Mouse (Mus musculus) heart, embryonic 14.5 days (tissue): ENCODE data around the gene Pip. TPM values are rescaled to one million over a fixed set of nuclear protein-coding genes. Genes with fewer than 3 reads are reported as not detected.

ENCODE experiments used
- ATAC-seq: fragments of 200-750 bp; cut with Nextera tagmentation; 2 replicates; pipeline ENCODE4 v1.8.0; 2017; ENCODE audit warnings: low read depth, moderate TSS enrichment; ENCODE audit not compliant: insufficient number of reproducible peaks, insufficient read depth, low FRiP score
- H3K27ac ChIP-seq, 2 experiments: fragments of 200-500 bp in 1 of 2; fragments of 300-500 bp in 1 of 2; sonication (generic) in 1 of 2; replicated peaks in 1 of 2; 2 replicates each; pipeline ENCODE4 v1.5.1; 2012 to 2014; ENCODE audit warnings: low read depth in 2 of 2, low read length in 2 of 2, control low read depth in 1 of 2, mild to moderate bottlenecking in 1 of 2, mixed read lengths in 1 of 2; ENCODE audit not compliant: control insufficient read depth in 1 of 2, insufficient read depth in 1 of 2
- H3K27me3 ChIP-seq: fragments of 300-500 bp; sonication (generic); 2 replicates; pipeline ENCODE4 v1.6.1; 2014; ENCODE audit warnings: mild to moderate bottlenecking, low read length, control low read depth; ENCODE audit not compliant: control insufficient read depth, insufficient read depth
- H3K36me3 ChIP-seq: fragments of 300-500 bp; sonication (generic); 2 replicates; pipeline ENCODE4 v1.6.1; 2014; ENCODE audit warnings: mild to moderate bottlenecking, control low read depth, low read length, mixed read lengths; ENCODE audit not compliant: control insufficient read depth, insufficient read depth
- H3K4me1 ChIP-seq, 2 experiments: fragments of 200-500 bp in 1 of 2; fragments of 300-500 bp in 1 of 2; sonication (generic) in 1 of 2; 2 replicates each; pipeline ENCODE4 v1.6.1; 2012 to 2014; ENCODE audit warnings: low read length in 2 of 2, control low read depth in 1 of 2, mixed read lengths in 1 of 2; ENCODE audit not compliant: control insufficient read depth in 2 of 2, insufficient read depth in 2 of 2
- H3K4me2 ChIP-seq: fragments of 300-500 bp; sonication (generic); 2 replicates; pipeline ENCODE4 v1.6.1; 2014; ENCODE audit warnings: mild to moderate bottlenecking, low read length
- H3K4me3 ChIP-seq, 2 experiments: fragments of 200-500 bp in 1 of 2; fragments of 300-500 bp in 1 of 2; sonication (generic) in 1 of 2; 2 replicates each; pipeline ENCODE4 v1.5.1; 2012 to 2014; ENCODE audit warnings: low read length in 2 of 2, mild to moderate bottlenecking in 2 of 2, control low read depth in 1 of 2, low read depth in 1 of 2, moderate library complexity in 1 of 2; ENCODE audit not compliant: control insufficient read depth in 1 of 2, insufficient read depth in 1 of 2
- H3K9ac ChIP-seq: fragments of 300-500 bp; sonication (generic); 2 replicates; pipeline ENCODE4 v1.6.1; 2014; ENCODE audit warnings: mild to moderate bottlenecking, low read length
- H3K9me3 ChIP-seq: fragments of 300-500 bp; sonication (generic); 2 replicates; pipeline ENCODE4 v1.6.1; 2016; ENCODE audit warnings: low read length, control low read depth; ENCODE audit not compliant: control insufficient read depth
- WGBS: fragments of 180-500 bp; shearing (Covaris S2); extraction: QIAGEN DNeasy Blood & Tissue Kit; methylation state at CpG from one replicate; pipeline ENCODE4 v1.1.7; 2014; 5-methylcytosine and 5-hydroxymethylcytosine counted together
- polyA plus RNA-seq: library from polyadenylated mRNA; unstranded; fragments of >200 nt; fragmentation: Nextera tagmentation; extraction: Ambion mirVana; gene quantifications from 2 replicates; pipeline ENCODE4 v1.2.1, GENCODE M21; 2014

Pip gene
- polyA plus RNA-seq: not detected in 2 replicates

DNA sequence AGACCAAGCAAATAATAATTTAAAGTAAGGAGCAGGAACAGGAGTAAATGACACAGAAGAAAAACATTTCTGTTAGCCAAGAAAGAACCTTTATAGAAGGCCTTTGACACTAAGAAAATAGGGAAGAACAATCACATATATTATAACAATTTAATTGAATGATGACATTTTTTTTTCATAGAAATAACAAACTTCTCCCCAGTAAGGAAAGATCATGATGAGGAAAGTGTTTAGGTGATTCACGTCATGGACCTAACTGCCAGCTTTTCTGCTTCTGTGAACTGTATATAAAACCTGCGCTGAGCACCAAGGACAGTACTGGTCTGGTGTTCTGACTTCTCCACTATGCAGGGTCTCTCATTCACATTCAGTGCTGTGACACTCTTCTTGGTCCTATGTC lies at the start of gene Pip:
Gene Pip, plus strand, starts transcription at position 301 of the 400 bp plus-strand sequence.
- no peak within 1 kb of the TSS for H3K4me2 ChIP-seq
- 75% methylated on average over 2 of the region's 2 CpGs for WGBS
- no peaks in the 10 kb centered on the region for H3K9me3 ChIP-seq
- no peaks in the 10 kb centered on the region for H3K27me3 ChIP-seq
- ATAC-seq: no peak
- no peak within 1 kb of the TSS for H3K27ac ChIP-seq
- H3K9ac ChIP-seq: no peak within 1 kb of the TSS
- H3K36me3 ChIP-seq: no peaks in the 10 kb centered on the region
- no peak within 1 kb of the TSS for H3K4me3 ChIP-seq
- no peaks in the 10 kb centered on the region for H3K4me1 ChIP-seq

DNA sequence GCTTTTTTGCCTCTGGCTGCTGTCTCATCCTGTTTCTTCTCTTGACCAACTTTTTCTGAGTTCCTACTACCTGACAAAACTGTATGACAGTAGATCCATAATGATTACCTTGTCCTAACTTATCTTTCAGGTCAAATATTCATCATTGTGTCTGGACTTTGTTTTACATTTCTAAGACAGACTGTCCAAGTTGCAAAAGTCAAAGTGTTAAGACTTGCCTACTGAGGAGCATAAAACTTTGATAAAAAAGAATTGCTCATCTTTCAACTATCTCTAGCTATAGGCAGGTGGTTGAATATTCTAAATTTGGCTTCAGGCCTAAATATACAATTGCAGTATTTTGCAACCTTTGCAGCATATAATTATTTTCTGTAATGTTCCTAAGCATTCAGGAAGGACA lies 23.2 kb upstream of the Pip start:
- Histone ChIP-seq H3K36me3 (no peaks in the 10 kb centered on the region), H3K4me1 (no peaks in the 10 kb centered on the region), H3K9ac (no peak overlapping the region), H3K9me3 (no peaks in the 10 kb centered on the region), H3K27ac (no peak overlapping the region), H3K4me3 (no peak overlapping the region), H3K4me2 (no peak overlapping the region), H3K27me3 (no peaks in the 10 kb centered on the region)
- no peak for ATAC-seq

GRCm38 (mm10) chr6:41829516-41829915 lies 17.8 kb upstream of the Pip start:
- no peak overlapping the region for H3K4me3 ChIP-seq
- H3K9me3 ChIP-seq: no peaks in the 10 kb centered on the region
- H3K4me1 ChIP-seq: no peaks in the 10 kb centered on the region
- H3K27me3 ChIP-seq: no peaks in the 10 kb centered on the region
- WGBS: 76% methylated on average over 2 of the region's 2 CpGs
- no peak overlapping the region for H3K27ac ChIP-seq
- no peak overlapping the region for H3K9ac ChIP-seq
- no peak for ATAC-seq
- no peak overlapping the region for H3K4me2 ChIP-seq
- H3K36me3 ChIP-seq: no peaks in the 10 kb centered on the region

DNA sequence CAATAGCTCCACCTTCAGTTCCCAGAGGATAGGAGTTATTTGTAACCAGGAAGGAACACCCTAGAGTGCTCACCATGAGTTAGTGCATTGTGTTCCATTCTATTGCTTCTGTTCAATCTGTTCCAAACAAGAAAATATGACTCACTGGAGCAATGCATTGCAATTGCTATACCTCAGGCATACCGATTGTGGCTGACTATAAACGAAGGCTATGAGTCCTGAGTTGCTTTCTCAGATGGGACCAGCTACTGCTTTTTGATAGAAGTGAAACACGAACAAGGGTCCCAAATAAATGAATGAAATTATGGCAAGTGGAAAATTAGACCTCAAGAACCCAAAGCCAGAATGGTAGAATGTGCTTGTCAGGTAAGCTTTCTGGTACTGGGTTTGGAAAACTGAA lies 5.4 kb downstream of the Pip start, which contains the start of gene Sval2:
Gene Sval2, plus strand, starts transcription at position 301 of the 400 bp plus-strand sequence.
- Histone ChIP-seq H3K27me3 (no peaks in the 10 kb centered on the region), H3K4me1 (no peaks in the 10 kb centered on the region), H3K36me3 (no peaks in the 10 kb centered on the region), H3K27ac (no peak within 1 kb of the TSS), H3K9me3 (no peaks in the 10 kb centered on the region), H3K4me2 (no peak within 1 kb of the TSS), H3K4me3 (no peak within 1 kb of the TSS), H3K9ac (no peak within 1 kb of the TSS)
- no peak for ATAC-seq
- 71% methylated on average over 3 of the region's 3 CpGs for WGBS

- no peak overlapping the region for H3K9ac ChIP-seq
- ATAC-seq: no peak
- no peaks in the 10 kb centered on the region for H3K36me3 ChIP-seq
- H3K4me1 ChIP-seq: no peaks in the 10 kb centered on the region
- H3K27me3 ChIP-seq: no peaks in the 10 kb centered on the region
- no peak overlapping the region for H3K4me2 ChIP-seq
- H3K27ac ChIP-seq: no peak overlapping the region
- 60% methylated on average over 2 of the region's 2 CpGs for WGBS
- H3K4me3 ChIP-seq: no peak overlapping the region
- H3K9me3 ChIP-seq: 0 out of 2 replicates have a peak, but pooled peaks cover 2% of the 10 kb centered on the region
These were observed 16.7 kb downstream of the Pip start for GRCm38 (mm10) chr6:41864038-41864437.

Other genes with a start within 250 kb of the Pip start
- gene Ephb6, start 242.1 kb upstream of the Pip start, polyA plus RNA-seq: 2.8 and 4.4 TPM in 2 replicates
- gene Trpv6, start 211.1 kb upstream of the Pip start, polyA plus RNA-seq: not detected in 2 replicates
- not detected in 2 replicates for gene Trpv5, start 166.8 kb upstream of the Pip start, polyA plus RNA-seq
- not detected in 2 replicates for gene Llcfc1, start 163.1 kb upstream of the Pip start, polyA plus RNA-seq
- gene Kel, start 143.2 kb upstream of the Pip start, polyA plus RNA-seq: 1.1 and 2.0 TPM in 2 replicates
- not detected in 2 replicates for gene Olfr459, start 72.4 kb upstream of the Pip start, polyA plus RNA-seq
- not detected in 2 replicates for gene Sval2, start 5.5 kb downstream of the Pip start, polyA plus RNA-seq
- gene Sval1, start 104.1 kb downstream of the Pip start, polyA plus RNA-seq: not detected in 2 replicates
- not detected in 2 replicates for gene Sval3, start 120.6 kb downstream of the Pip start, polyA plus RNA-seq
- gene Sva, start 190.9 kb downstream of the Pip start, polyA plus RNA-seq: not detected in 2 replicates